Mouse (Mus musculus): ENCODE data around the gene Ambp. TPM values are rescaled to one million over a fixed set of nuclear protein-coding genes. Genes with fewer than 3 reads are reported as not detected.

Ambp gene
- total and polyA plus RNA-seq, 2 experiments from 2014 or later = not detected

- TF ChIP-seq CTCF (IDR thresholded peaks at IDR 0.05; ENCODE audit: low read depth) = no peak
Observed at GRCm38 (mm10) chr4:63124861-63125466, 29.6 kb downstream of the Ambp start.

GRCm38 (mm10) chr4:63118639-63119437 is 35.8 kb downstream of the Ambp start:
- no peak overlapping the region for H3K4me2 ChIP-seq (ENCODE audit: low read depth, low read length)
- H3K4me3 ChIP-seq (ENCODE audit: low read length) = no peak overlapping the region
- H3K36me3 ChIP-seq (ENCODE audit: insufficient read depth, low read length) = no peaks in the 10 kb centered on the region
- no peak overlapping the region for H3K27ac ChIP-seq
- no peaks in the 10 kb centered on the region for H3K9me3 ChIP-seq (ENCODE audit: low read length)
- DNase-seq (ENCODE audit: low spot score) = peak; percentile 93
- peak; percentile 90 for ATAC-seq
- peak; percentile 99 for TF ChIP-seq CTCF (IDR thresholded peaks at IDR 0.05; ENCODE audit: low read depth)
- H3K27me3 ChIP-seq (ENCODE audit: insufficient read depth, low read length) = no peaks in the 10 kb centered on the region
- H3K9ac ChIP-seq (replicated peaks; ENCODE audit: low read length) = no peak overlapping the region
- 83% methylated on average over 5 of the region's 5 CpGs for WGBS
- no peaks in the 10 kb centered on the region for H3K4me1 ChIP-seq (ENCODE audit: insufficient read depth, low read length)

More at GRCm38 (mm10) chr4:63124861-63125466, 29.6 kb downstream of the Ambp start:
- peak; percentile 32 for DNase-seq (ENCODE audit: low spot score)
- Histone ChIP-seq H3K9me3 (ENCODE audit: low read length) (no peaks in the 10 kb centered on the region), H3K4me3 (ENCODE audit: low read length) (no peak overlapping the region), H3K9ac (replicated peaks; ENCODE audit: low read length) (no peak overlapping the region), H3K27me3 (ENCODE audit: insufficient read depth, low read length) (no peaks in the 10 kb centered on the region), H3K4me2 (ENCODE audit: low read depth, low read length) (no peak overlapping the region), H3K36me3 (ENCODE audit: insufficient read depth, low read length) (no peaks in the 10 kb centered on the region), H3K27ac (no peak overlapping the region), H3K4me1 (ENCODE audit: insufficient read depth, low read length) (no peaks in the 10 kb centered on the region)
- 55% methylated on average over 8 of the region's 8 CpGs for WGBS
- ATAC-seq = peak; percentile 18; the same call in 1 of the 2 replicates

GRCm38 (mm10) chr4:63105651-63106050 is 48.9 kb downstream of the Ambp start:
- H3K36me3 ChIP-seq (ENCODE audit: insufficient read depth, low read length) = peaks cover 6% of the 10 kb centered on the region; the same call in 1 of the 2 replicates
- no peak overlapping the region for H3K27ac ChIP-seq
- 91% methylated on average over 8 of the region's 8 CpGs for WGBS
- TF ChIP-seq CTCF (IDR thresholded peaks at IDR 0.05; ENCODE audit: low read depth) = no peak
- ATAC-seq = no peak
- H3K27me3 ChIP-seq (ENCODE audit: insufficient read depth, low read length) = no peaks in the 10 kb centered on the region
- H3K9ac ChIP-seq (replicated peaks; ENCODE audit: low read length) = no peak overlapping the region
- H3K9me3 ChIP-seq (ENCODE audit: low read length) = no peaks in the 10 kb centered on the region
- no peaks in the 10 kb centered on the region for H3K4me1 ChIP-seq (ENCODE audit: insufficient read depth, low read length)
- peak; percentile 14 for DNase-seq (ENCODE audit: low spot score)
- no peak overlapping the region for H3K4me3 ChIP-seq (ENCODE audit: low read length)
- no peak overlapping the region for H3K4me2 ChIP-seq (ENCODE audit: low read depth, low read length)

- Histone ChIP-seq H3K4me1 (ENCODE audit: insufficient read depth, low read length) (no peaks in the 10 kb centered on the region), H3K9ac (replicated peaks; ENCODE audit: low read length) (no peak overlapping the region), H3K4me2 (ENCODE audit: low read depth, low read length) (no peak overlapping the region), H3K9me3 (ENCODE audit: low read length) (no peaks in the 10 kb centered on the region), H3K36me3 (ENCODE audit: insufficient read depth, low read length) (peaks cover 6% of the 10 kb centered on the region; the same call in 1 of the 2 replicates), H3K4me3 (ENCODE audit: low read length) (no peak overlapping the region), H3K27ac (no peak overlapping the region), H3K27me3 (ENCODE audit: insufficient read depth, low read length) (no peaks in the 10 kb centered on the region)
- no peak for TF ChIP-seq CTCF (IDR thresholded peaks at IDR 0.05; ENCODE audit: low read depth)
- DNase-seq (ENCODE audit: low spot score) = no peak
- WGBS = 91% methylated on average over 4 of the region's 4 CpGs
- no peak for ATAC-seq
Observed at GRCm38 (mm10) chr4:63102025-63102424, 52.6 kb downstream of the Ambp start.

- ATAC-seq = no peak
- DNase-seq (ENCODE audit: low spot score) = no peak
- no peaks in the 10 kb centered on the region for H3K27me3 ChIP-seq (ENCODE audit: insufficient read depth, low read length)
- no peaks in the 10 kb centered on the region for H3K4me1 ChIP-seq (ENCODE audit: insufficient read depth, low read length)
- H3K4me2 ChIP-seq (ENCODE audit: low read depth, low read length) = no peak overlapping the region
- WGBS = 84% methylated on average over 11 of the region's 11 CpGs
- H3K9ac ChIP-seq (replicated peaks; ENCODE audit: low read length) = no peak overlapping the region
- no peak overlapping the region for H3K27ac ChIP-seq
- peaks cover 17% of the 10 kb centered on the region for H3K36me3 ChIP-seq (ENCODE audit: insufficient read depth, low read length)
- TF ChIP-seq CTCF (IDR thresholded peaks at IDR 0.05; ENCODE audit: low read depth) = no peak
- no peak overlapping the region for H3K4me3 ChIP-seq (ENCODE audit: low read length)
- no peaks in the 10 kb centered on the region for H3K9me3 ChIP-seq (ENCODE audit: low read length)
Observed at GRCm38 (mm10) chr4:63100478-63100877, 54.1 kb downstream of the Ambp start.

GRCm38 (mm10) chr4:63097603-63098002 is 57.0 kb downstream of the Ambp start:
- Histone ChIP-seq H3K36me3 (ENCODE audit: insufficient read depth, low read length) (peaks cover 12% of the 10 kb centered on the region), H3K4me1 (ENCODE audit: insufficient read depth, low read length) (no peaks in the 10 kb centered on the region), H3K27ac (no peak overlapping the region), H3K4me3 (ENCODE audit: low read length) (no peak overlapping the region), H3K9ac (replicated peaks; ENCODE audit: low read length) (no peak overlapping the region), H3K9me3 (ENCODE audit: low read length) (no peaks in the 10 kb centered on the region), H3K27me3 (ENCODE audit: insufficient read depth, low read length) (no peaks in the 10 kb centered on the region), H3K4me2 (ENCODE audit: low read depth, low read length) (no peak overlapping the region)
- ATAC-seq (peak; percentile 34; the same call in 1 of the 2 replicates), DNase-seq (ENCODE audit: low spot score) (peak; percentile 33)
- no peak for TF ChIP-seq CTCF (IDR thresholded peaks at IDR 0.05; ENCODE audit: low read depth)
- 86% methylated on average over 1 of the region's 1 CpGs for WGBS

Other genes starting within 250 kb of the Ambp start
- 23.0 and 26.8 TPM in 2 replicates for gene Zfp618, start 189.2 kb downstream of the Ambp start, total RNA-seq (2014; rRNA removed)
- 15.9 and 16.2 TPM in 2 replicates for gene Zfp618, start 189.2 kb downstream of the Ambp start, polyA plus RNA-seq (2015; fragmentation: Nextera tagmentation; extraction: Ambion mirVana)
- 0.18 and 0.47 TPM in 2 replicates for gene Kif12, start 17.3 kb upstream of the Ambp start, total RNA-seq (2014; rRNA removed)
- 0.10 and 0.39 TPM in 2 replicates for gene Kif12, start 17.3 kb upstream of the Ambp start, polyA plus RNA-seq (2015; fragmentation: Nextera tagmentation; extraction: Ambion mirVana)
- 5.8 and 9.5 TPM in 2 replicates for gene Col27a1, start 59.2 kb upstream of the Ambp start, total RNA-seq (2014; rRNA removed)
- 1.4 and 1.9 TPM in 2 replicates for gene Col27a1, start 59.2 kb upstream of the Ambp start, polyA plus RNA-seq (2015; fragmentation: Nextera tagmentation; extraction: Ambion mirVana)
- not detected in 2 replicates for gene Orm1, start 189.8 kb upstream of the Ambp start, total RNA-seq (2014; rRNA removed)
- gene Orm1, start 189.8 kb upstream of the Ambp start, polyA plus RNA-seq (2015; fragmentation: Nextera tagmentation; extraction: Ambion mirVana) = not detected in 2 replicates
- not detected in 2 replicates for gene Orm3, start 201.4 kb upstream of the Ambp start, total RNA-seq (2014; rRNA removed)
- gene Orm3, start 201.4 kb upstream of the Ambp start, polyA plus RNA-seq (2015; fragmentation: Nextera tagmentation; extraction: Ambion mirVana) = not detected in 2 replicates
- gene Orm2, start 207.7 kb upstream of the Ambp start, total RNA-seq (2014; rRNA removed) = not detected in 2 replicates
- gene Orm2, start 207.7 kb upstream of the Ambp start, polyA plus RNA-seq (2015; fragmentation: Nextera tagmentation; extraction: Ambion mirVana) = not detected in 2 replicates
- 7.2 and 8.1 TPM in 2 replicates for gene Akna, start 248.6 kb upstream of the Ambp start, total RNA-seq (2014; rRNA removed)
- gene Akna, start 248.6 kb upstream of the Ambp start, polyA plus RNA-seq (2015; fragmentation: Nextera tagmentation; extraction: Ambion mirVana) = 2.7 and 3.2 TPM in 2 replicates